Mouse (Mus musculus) liver, adult 2 months (tissue): Measurements from ENCODE around the gene Krt39.

Source experiments
- CTCF ChIP-seq: fragments of 200-500 bp; IDR thresholded peaks from 2 replicates; pipeline ENCODE4 v1.5.1; 2011; ENCODE audit warnings: low read depth, low read length, control low read depth
- POLR2A ChIP-seq: fragments of 200-500 bp; IDR thresholded peaks from 2 replicates; pipeline ENCODE4 v1.6.1; 2011; ENCODE audit warnings: low read length, control low read depth; ENCODE audit not compliant: insufficient read depth; ENCODE audit errors: extremely low read depth

- TF ChIP-seq POLR2A (no peak), CTCF (no peak)
These were observed 28.2 kb downstream of the Krt39 start, which contains the start of gene Krt23 for GRCm38 (mm10) chr11:99492733-99493573.
